ENCODE assay signal across 29 mouse cellular contexts in the genomic region with DNA sequence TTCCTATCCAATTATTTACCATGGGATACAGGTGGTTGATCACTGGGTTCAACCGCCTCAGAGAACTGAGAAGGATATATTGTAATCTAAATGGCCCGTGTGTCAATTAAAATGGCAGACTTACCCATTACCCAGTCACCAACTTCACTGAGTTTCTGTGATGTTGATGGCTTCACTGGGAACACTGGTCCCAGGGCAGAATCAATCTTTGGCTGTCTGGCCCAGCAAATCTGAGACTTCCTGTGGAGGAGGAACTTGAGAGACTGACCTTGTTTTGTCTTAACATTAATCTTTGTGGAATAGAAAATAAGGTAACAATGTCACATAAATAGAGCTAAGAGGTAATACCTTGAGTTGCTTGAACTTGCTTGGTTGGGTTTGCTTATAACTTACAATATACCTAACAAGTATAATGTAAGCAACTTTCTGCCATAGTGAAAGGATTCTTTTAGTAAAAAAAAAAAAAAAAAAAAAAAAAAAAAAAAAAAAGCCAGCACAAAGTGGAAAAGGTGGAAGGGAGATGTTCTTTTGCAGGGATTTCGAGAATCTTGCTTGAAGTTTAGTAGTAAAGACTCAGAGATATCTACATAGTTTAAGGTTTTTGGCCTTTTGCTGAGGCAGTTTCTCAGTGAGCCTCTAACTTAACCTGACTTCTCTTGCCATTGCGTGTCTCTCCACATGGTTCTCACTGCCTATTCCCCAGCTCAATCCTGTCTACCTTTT.
DNase-seq lines count a peak whose midpoint lies in the region; ATAC-seq and TF ChIP-seq lines count a peak whose summit lies in the region.
"Had no signal": no experiment of that assay in that cellular context is flagged by ENCODE, and none has a peak within 500 bp of the region (broad histone marks: within the 10 kb centered on the region; RNA-seq: fewer than 3 reads in every experiment).

No protein-coding gene starts in this region.

- H3K27ac ChIP-seq in forebrain, embryonic 13.5 days = no peak overlapping the region
- H3K27ac ChIP-seq in forebrain, embryonic 16.5 days (ENCODE audit: low read length) = no peak overlapping the region
- no peak overlapping the region for H3K27ac ChIP-seq in midbrain, embryonic 11.5 days (ENCODE audit: low read depth, low read length)
- H3K27ac ChIP-seq in midbrain, embryonic 16.5 days (ENCODE audit: low read length) = no peak overlapping the region
- peak overlapping the region; percentile 71; the same call in 1 of the 2 replicates for H3K27ac ChIP-seq in ES-E14 (ENCODE audit: insufficient read depth, low read depth, low read length, poor library complexity, severe bottlenecking)
- H3K27ac ChIP-seq: embryonic facial prominence, embryonic 10.5 days; embryonic facial prominence, embryonic 15.5 days; forebrain, embryonic 12.5 days; heart, embryonic 13.5 days; hindbrain, embryonic 15.5 days; liver, embryonic 14.5 days; midbrain, embryonic 10.5 days; stomach, postnatal 0 days had no signal

- no peak overlapping the region for H3K4me3 ChIP-seq in forebrain, embryonic 13.5 days
- H3K4me3 ChIP-seq in forebrain, embryonic 16.5 days (replicated peaks; ENCODE audit: low read length) = no peak overlapping the region
- H3K4me3 ChIP-seq in midbrain, embryonic 11.5 days (ENCODE audit: low read depth, low read length) = no peak overlapping the region
- H3K4me3 ChIP-seq in midbrain, embryonic 16.5 days (ENCODE audit: low read depth, low read length) = no peak overlapping the region
- no peak overlapping the region for H3K4me3 ChIP-seq in ES-E14 (ENCODE audit: insufficient read depth in 1 of 2, low read depth in 1 of 2, low read length in 2 of 2, poor library complexity in 1 of 2, severe bottlenecking in 1 of 2)
- H3K4me3 ChIP-seq: embryonic facial prominence, embryonic 10.5 days; embryonic facial prominence, embryonic 15.5 days; forebrain, embryonic 12.5 days; heart, embryonic 13.5 days; hindbrain, embryonic 15.5 days had no signal

- H3K4me2 ChIP-seq in forebrain, embryonic 13.5 days = 0 out of 2 replicates have a peak overlapping the region, but pooled peaks have one; percentile 3
- H3K4me2 ChIP-seq in forebrain, embryonic 16.5 days (ENCODE audit: low read length) = no peak overlapping the region
- H3K4me2 ChIP-seq in midbrain, embryonic 11.5 days = no peak overlapping the region
- no peak overlapping the region for H3K4me2 ChIP-seq in midbrain, embryonic 16.5 days (ENCODE audit: low read length)
- H3K4me2 ChIP-seq: embryonic facial prominence, embryonic 15.5 days; lung, embryonic 14.5 days had no signal

- 68% methylated on average over 4 of the region's 4 CpGs for WGBS in forebrain, embryonic 13.5 days
- 77% methylated on average over 4 of the region's 4 CpGs for WGBS in forebrain, embryonic 16.5 days
- 70% methylated on average over 4 of the region's 4 CpGs for WGBS in midbrain, embryonic 11.5 days
- WGBS in midbrain, embryonic 16.5 days = 70% methylated on average over 4 of the region's 4 CpGs

- no peaks in the 10 kb centered on the region for H3K36me3 ChIP-seq in forebrain, embryonic 13.5 days (ENCODE audit: poor library complexity, severe bottlenecking)
- no peaks in the 10 kb centered on the region for H3K36me3 ChIP-seq in forebrain, embryonic 16.5 days (ENCODE audit: control insufficient read depth, insufficient read depth)
- H3K36me3 ChIP-seq in midbrain, embryonic 11.5 days (ENCODE audit: control insufficient read depth, insufficient read depth, low read length) = no peaks in the 10 kb centered on the region
- no peaks in the 10 kb centered on the region for H3K36me3 ChIP-seq in midbrain, embryonic 16.5 days (ENCODE audit: control insufficient read depth, insufficient read depth, low read length)
- H3K36me3 ChIP-seq in ES-E14 (ENCODE audit: control insufficient read depth, insufficient read depth, low read length, poor library complexity, severe bottlenecking) = no peaks in the 10 kb centered on the region
- H3K36me3 ChIP-seq: embryonic facial prominence, embryonic 10.5 days; embryonic facial prominence, embryonic 15.5 days; forebrain, embryonic 12.5 days; heart, embryonic 13.5 days; hindbrain, embryonic 15.5 days; midbrain, embryonic 10.5 days had no signal

- in situ Hi-C loops in ES-E14 (cut with MboI; ENCODE audit: low sequenced_read_pairs in 2 of 2, unreplicated experiment in 2 of 2) = loop anchor here in 1 of 2 experiments (25.0 kb wide), 1 partner anchor 294 kb away; no protein-coding TSS in a partner anchor

- no peaks in the 10 kb centered on the region for H3K9me3 ChIP-seq in forebrain, embryonic 13.5 days (replicated peaks)
- no peaks in the 10 kb centered on the region for H3K9me3 ChIP-seq in forebrain, embryonic 16.5 days (ENCODE audit: control insufficient read depth, low read length)
- H3K9me3 ChIP-seq in midbrain, embryonic 11.5 days (ENCODE audit: control insufficient read depth, low read length) = no peaks in the 10 kb centered on the region
- H3K9me3 ChIP-seq in midbrain, embryonic 16.5 days (replicated peaks; ENCODE audit: control insufficient read depth, low read length, poor library complexity, severe bottlenecking) = no peaks in the 10 kb centered on the region
- H3K9me3 ChIP-seq in ES-E14 (ENCODE audit: control insufficient read depth, insufficient read depth, low read depth, low read length) = no peaks in the 10 kb centered on the region
- H3K9me3 ChIP-seq: embryonic facial prominence, embryonic 10.5 days; embryonic facial prominence, embryonic 15.5 days; forebrain, embryonic 12.5 days; heart, embryonic 13.5 days; hindbrain, embryonic 15.5 days; midbrain, embryonic 10.5 days had no signal

- H3K27me3 ChIP-seq in forebrain, embryonic 13.5 days = no peaks in the 10 kb centered on the region
- no peaks in the 10 kb centered on the region for H3K27me3 ChIP-seq in forebrain, embryonic 16.5 days (replicated peaks; ENCODE audit: control insufficient read depth, insufficient read depth, low read length)
- H3K27me3 ChIP-seq in midbrain, embryonic 11.5 days (ENCODE audit: control insufficient read depth, insufficient read depth, low read length) = no peaks in the 10 kb centered on the region
- no peaks in the 10 kb centered on the region for H3K27me3 ChIP-seq in midbrain, embryonic 16.5 days (ENCODE audit: control insufficient read depth, insufficient read depth, low read depth, low read length)
- H3K27me3 ChIP-seq: embryonic facial prominence, embryonic 15.5 days; forebrain, embryonic 12.5 days; heart, embryonic 13.5 days; hindbrain, embryonic 15.5 days had no signal

- DNase-seq in midbrain, embryonic 11.5 days (ENCODE audit: low spot score, missing footprints) = no peak
- no peak for DNase-seq in ES-E14 (ENCODE audit: low read depth, low spot score)
- no peak for DNase-seq in adrenal gland, postnatal 4 days (ENCODE audit: low spot score in 2 of 2)
- no peak for DNase-seq in cerebellum, adult 9-10 months
- DNase-seq: adrenal gland, postnatal 14 days; cerebellum, adult 11-12 months; cerebellum, postnatal 10 days; gastrocnemius, postnatal 14 days; heart, postnatal 10 days; layer of hippocampus, adult 9-11 months; liver; lung, embryonic 14.5 days; lung, postnatal 14 days; right cerebral cortex, adult 18-20 months; right cerebral cortex, postnatal 4 days; thymus, adult 18-20 months; thymus, postnatal 25 days had no signal

- peaks cover 17% of the 10 kb centered on the region for H3K4me1 ChIP-seq in forebrain, embryonic 13.5 days
- H3K4me1 ChIP-seq in forebrain, embryonic 16.5 days (replicated peaks; ENCODE audit: control insufficient read depth, insufficient read depth, low read length) = peaks cover 5% of the 10 kb centered on the region
- H3K4me1 ChIP-seq in midbrain, embryonic 11.5 days (ENCODE audit: control insufficient read depth, insufficient read depth, low read length) = no peaks in the 10 kb centered on the region; the same call in 1 of the 2 replicates
- peaks cover 4% of the 10 kb centered on the region; the same call in 1 of the 2 replicates for H3K4me1 ChIP-seq in midbrain, embryonic 16.5 days (ENCODE audit: control insufficient read depth, insufficient read depth, low read length)
- peaks cover 8 to 15% of the 10 kb centered on the region in 2 experiments; a peak in 2 of 4 replicates for H3K4me1 ChIP-seq in ES-E14 (ENCODE audit: control insufficient read depth in 2 of 2, insufficient read depth in 2 of 2, low read length in 2 of 2, poor library complexity in 1 of 2)
- H3K4me1 ChIP-seq: embryonic facial prominence, embryonic 15.5 days had no signal

- H3K9ac ChIP-seq in forebrain, embryonic 13.5 days = no peak overlapping the region
- no peak overlapping the region for H3K9ac ChIP-seq in forebrain, embryonic 16.5 days (replicated peaks; ENCODE audit: low read depth, low read length)
- no peak overlapping the region for H3K9ac ChIP-seq in midbrain, embryonic 11.5 days (ENCODE audit: low read length)
- no peak overlapping the region for H3K9ac ChIP-seq in midbrain, embryonic 16.5 days (ENCODE audit: low read depth, low read length)
- no peak overlapping the region; the same call in 1 of the 2 replicates for H3K9ac ChIP-seq in ES-E14 (ENCODE audit: insufficient read depth, low read depth, low read length, poor library complexity, severe bottlenecking)
- H3K9ac ChIP-seq: embryonic facial prominence, embryonic 15.5 days; forebrain, embryonic 12.5 days; heart, embryonic 13.5 days; hindbrain, embryonic 15.5 days; liver, embryonic 14.5 days; lung, embryonic 14.5 days had no signal

- no peak for ATAC-seq in forebrain, embryonic 13.5 days
- ATAC-seq in forebrain, embryonic 16.5 days = no peak
- ATAC-seq in midbrain, embryonic 11.5 days (ENCODE audit: low FRiP score) = peak; percentile 55; the same call in 1 of the 2 replicates
- no peak for ATAC-seq in midbrain, embryonic 16.5 days
- ATAC-seq: inflammation-experienced regulatory T-cells, adult 6 months had no signal

TF ChIP-seq in ES-E14, 5 proteins besides CTCF, POLR2A, EP300 and RAD21:
- TF ChIP-seq MAFK (IDR thresholded peaks at IDR 0.05; ENCODE audit: insufficient read depth, low read depth, low read length) (no peak), CHD2 (IDR thresholded peaks at IDR 0.05; ENCODE audit: low read depth, low read length) (no peak), ZC3H11A (IDR thresholded peaks at IDR 0.05; ENCODE audit: borderline replicate concordance, low read depth, low read length) (no peak), ZNF384 (IDR thresholded peaks at IDR 0.05; ENCODE audit: low read depth, low read length) (peak; percentile 91)
